In genomic region chr1:151236141-151236930, GRCm38 (mm10) we compare ENCODE assay signal across 10 mouse cellular contexts. TPM values are rescaled to one million over a fixed set of nuclear protein-coding genes. Genes with fewer than 3 reads are reported as not detected.
DNase-seq lines count a peak whose midpoint lies in the region; ATAC-seq and TF ChIP-seq lines count a peak whose summit lies in the region.
"Had no signal": no experiment of that assay in that cellular context is flagged by ENCODE, and none has a peak within 500 bp of the region (broad histone marks: within the 10 kb centered on the region; RNA-seq: fewer than 3 reads in every experiment).

No protein-coding gene starts in this region.

- no peak for ATAC-seq in forebrain, embryonic 13.5 days
- no peak for ATAC-seq in stomach, postnatal 0 days (ENCODE audit: low FRiP score, low TSS enrichment)
- no peak for ATAC-seq in midbrain, embryonic 15.5 days (replicated peaks)

- H3K36me3 ChIP-seq in forebrain, embryonic 10.5 days (replicated peaks), result no peaks in the 10 kb centered on the region; the same call in 1 of the 2 replicates
- no peaks in the 10 kb centered on the region for H3K36me3 ChIP-seq in forebrain, embryonic 13.5 days (ENCODE audit: poor library complexity, severe bottlenecking)
- H3K36me3 ChIP-seq in stomach, postnatal 0 days (ENCODE audit: control insufficient read depth, insufficient read depth, low read length), result no peaks in the 10 kb centered on the region
- no peaks in the 10 kb centered on the region for H3K36me3 ChIP-seq in midbrain, embryonic 15.5 days (replicated peaks)
- H3K36me3 ChIP-seq: limb, embryonic 12.5 days had no signal

- DNase-seq in forebrain, embryonic 10.5 days (ENCODE audit: extremely low spot score, low spot score), result no peak
- peak; percentile 47 for DNase-seq in CD4-positive helper T cell, adult 2 months (ENCODE audit: low read depth, low spot score)
- peak; percentile 98 for DNase-seq in heart, adult 11 months
- peak; percentile 65 for DNase-seq in layer of hippocampus, adult 9-11 months
- no peak for DNase-seq in stomach, postnatal 0 days (ENCODE audit: low spot score)
- DNase-seq in kidney, adult 18-20 months, result no peak

- peaks cover 15% of the 10 kb centered on the region for H3K4me1 ChIP-seq in forebrain, embryonic 10.5 days
- no peaks in the 10 kb centered on the region for H3K4me1 ChIP-seq in forebrain, embryonic 13.5 days
- no peaks in the 10 kb centered on the region for H3K4me1 ChIP-seq in stomach, postnatal 0 days (replicated peaks; ENCODE audit: control insufficient read depth, insufficient read depth)
- no peaks in the 10 kb centered on the region for H3K4me1 ChIP-seq in midbrain, embryonic 15.5 days

- no peak overlapping the region for H3K4me3 ChIP-seq in forebrain, embryonic 10.5 days
- no peak overlapping the region for H3K4me3 ChIP-seq in forebrain, embryonic 13.5 days
- H3K4me3 ChIP-seq in stomach, postnatal 0 days (ENCODE audit: low read depth, low read length), result no peak overlapping the region
- no peak overlapping the region for H3K4me3 ChIP-seq in midbrain, embryonic 15.5 days
- H3K4me3 ChIP-seq: limb, embryonic 12.5 days had no signal

- peak overlapping the region; percentile 78 for H3K27ac ChIP-seq in forebrain, embryonic 10.5 days
- no peak overlapping the region for H3K27ac ChIP-seq in forebrain, embryonic 13.5 days
- 0 out of 2 replicates have a peak overlapping the region, but pooled peaks have one; percentile 45 for H3K27ac ChIP-seq in stomach, postnatal 0 days (replicated peaks)
- H3K27ac ChIP-seq in midbrain, embryonic 15.5 days, result no peak overlapping the region
- H3K27ac ChIP-seq: limb, embryonic 12.5 days had no signal

- 77% methylated on average over 13 of the region's 13 CpGs for WGBS in forebrain, embryonic 10.5 days
- 77% methylated on average over 13 of the region's 13 CpGs for WGBS in forebrain, embryonic 13.5 days
- 57% methylated on average over 13 of the region's 13 CpGs for WGBS in stomach, postnatal 0 days
- WGBS in midbrain, embryonic 15.5 days, result 79% methylated on average over 13 of the region's 13 CpGs

- no peaks in the 10 kb centered on the region for H3K27me3 ChIP-seq in forebrain, embryonic 10.5 days (ENCODE audit: poor library complexity, severe bottlenecking)
- H3K27me3 ChIP-seq in forebrain, embryonic 13.5 days, result no peaks in the 10 kb centered on the region
- H3K27me3 ChIP-seq in stomach, postnatal 0 days (ENCODE audit: control insufficient read depth, insufficient read depth, low read length), result no peaks in the 10 kb centered on the region
- H3K27me3 ChIP-seq in midbrain, embryonic 15.5 days (replicated peaks), result no peaks in the 10 kb centered on the region
- H3K27me3 ChIP-seq: limb, embryonic 12.5 days had no signal

- no peak overlapping the region for H3K9ac ChIP-seq in forebrain, embryonic 13.5 days
- H3K9ac ChIP-seq in stomach, postnatal 0 days (ENCODE audit: low read length), result no peak overlapping the region
- H3K9ac ChIP-seq in midbrain, embryonic 15.5 days, result no peak overlapping the region
- H3K9ac ChIP-seq: limb, embryonic 12.5 days had no signal

- no peaks in the 10 kb centered on the region for H3K9me3 ChIP-seq in forebrain, embryonic 10.5 days
- H3K9me3 ChIP-seq in forebrain, embryonic 13.5 days (replicated peaks), result 0 out of 2 replicates have a peak, but pooled peaks cover 4% of the 10 kb centered on the region
- no peaks in the 10 kb centered on the region for H3K9me3 ChIP-seq in stomach, postnatal 0 days (ENCODE audit: control insufficient read depth, low read length)
- peaks cover 8% of the 10 kb centered on the region; the same call in 1 of the 2 replicates for H3K9me3 ChIP-seq in midbrain, embryonic 15.5 days

- no peak overlapping the region for H3K4me2 ChIP-seq in forebrain, embryonic 13.5 days
- H3K4me2 ChIP-seq in stomach, postnatal 0 days (replicated peaks; ENCODE audit: low read depth), result no peak overlapping the region
- no peak overlapping the region for H3K4me2 ChIP-seq in midbrain, embryonic 15.5 days
- H3K4me2 ChIP-seq: limb, embryonic 12.5 days had no signal

- no peak for TF ChIP-seq EP300 in stomach, postnatal 0 days (optimal IDR thresholded peaks at IDR 0.05)

- TF ChIP-seq CTCF in stomach, postnatal 0 days (IDR thresholded peaks at IDR 0.05; ENCODE audit: low read depth), result no peak

RNA-seq across cellular contexts. Expression of gene Gm47996, which starts 26.4 kb away (rescaled TPM):
- not detected in 2 replicates for polyA plus RNA-seq in forebrain, embryonic 10.5 days (2016; fragmentation: Nextera tagmentation; extraction: Ambion mirVana)
- not detected in 2 replicates for polyA plus RNA-seq in forebrain, embryonic 13.5 days (2015; fragmentation: Nextera tagmentation; extraction: Ambion mirVana)
- polyA plus RNA-seq in stomach, postnatal 0 days (2015; fragmentation: Nextera tagmentation; extraction: Ambion mirVana), result not detected in 2 replicates
- not detected in 2 replicates for polyA plus RNA-seq in midbrain, embryonic 15.5 days (2015; fragmentation: Nextera tagmentation; extraction: Ambion mirVana)
- polyA plus RNA-seq: limb, embryonic 12.5 days had no signal

RNA-seq across cellular contexts. Expression of gene 3110040M04Rik, which starts 32.4 kb away (rescaled TPM):
- not detected in 2 replicates for polyA plus RNA-seq in forebrain, embryonic 10.5 days (2016; fragmentation: Nextera tagmentation; extraction: Ambion mirVana)
- polyA plus RNA-seq in forebrain, embryonic 13.5 days (2015; fragmentation: Nextera tagmentation; extraction: Ambion mirVana), result not detected in 2 replicates
- not detected in 2 replicates for polyA plus RNA-seq in stomach, postnatal 0 days (2015; fragmentation: Nextera tagmentation; extraction: Ambion mirVana)
- polyA plus RNA-seq in midbrain, embryonic 15.5 days (2015; fragmentation: Nextera tagmentation; extraction: Ambion mirVana), result not detected in 2 replicates
- polyA plus RNA-seq: limb, embryonic 12.5 days; spleen, adult 2 months had no signal

RNA-seq across cellular contexts. Expression of gene Gm47995, which starts 38.1 kb away (rescaled TPM):
- not detected in 2 replicates for polyA plus RNA-seq in forebrain, embryonic 10.5 days (2016; fragmentation: Nextera tagmentation; extraction: Ambion mirVana)
- polyA plus RNA-seq in forebrain, embryonic 13.5 days (2015; fragmentation: Nextera tagmentation; extraction: Ambion mirVana), result not detected in 2 replicates
- polyA plus RNA-seq in stomach, postnatal 0 days (2015; fragmentation: Nextera tagmentation; extraction: Ambion mirVana), result not detected in 2 replicates
- polyA plus RNA-seq in midbrain, embryonic 15.5 days (2015; fragmentation: Nextera tagmentation; extraction: Ambion mirVana), result not detected in 2 replicates
- polyA plus RNA-seq: limb, embryonic 12.5 days had no signal

RNA-seq across cellular contexts. Expression of gene Gm8947, which starts 44.2 kb away (rescaled TPM):
- 0.14 and 0.42 TPM in 2 replicates for polyA plus RNA-seq in forebrain, embryonic 10.5 days (2016; fragmentation: Nextera tagmentation; extraction: Ambion mirVana)
- polyA plus RNA-seq in forebrain, embryonic 13.5 days (2015; fragmentation: Nextera tagmentation; extraction: Ambion mirVana), result not detected in 2 replicates
- 0.05 TPM in 1 of 2 replicates, not detected in the other for polyA plus RNA-seq in stomach, postnatal 0 days (2015; fragmentation: Nextera tagmentation; extraction: Ambion mirVana)
- not detected in 2 replicates for polyA plus RNA-seq in midbrain, embryonic 15.5 days (2015; fragmentation: Nextera tagmentation; extraction: Ambion mirVana)
- polyA plus RNA-seq: limb, embryonic 12.5 days had no signal

RNA-seq across cellular contexts. Expression of gene Gm47985, which starts 54.0 kb away (rescaled TPM):
- polyA plus RNA-seq in forebrain, embryonic 10.5 days (2016; fragmentation: Nextera tagmentation; extraction: Ambion mirVana), result 0.27 and 0.41 TPM in 2 replicates
- polyA plus RNA-seq in forebrain, embryonic 13.5 days (2015; fragmentation: Nextera tagmentation; extraction: Ambion mirVana), result 0.14 and 0.25 TPM in 2 replicates
- not detected in 2 replicates for polyA plus RNA-seq in stomach, postnatal 0 days (2015; fragmentation: Nextera tagmentation; extraction: Ambion mirVana)
- not detected in 2 replicates for polyA plus RNA-seq in midbrain, embryonic 15.5 days (2015; fragmentation: Nextera tagmentation; extraction: Ambion mirVana)

Comparison
In these comparisons a context has a peak if more than half of its experiments do, and no peak if none do; other contexts are left out.
1. H3K27ac ChIP-seq: peak in forebrain, embryonic 10.5 days (single experiment) and stomach, postnatal 0 days (single experiment); none in forebrain, embryonic 13.5 days (single experiment) and midbrain, embryonic 15.5 days (single experiment).
2. DNase-seq: peak in CD4-positive helper T cell, adult 2 months (single experiment), heart, adult 11 months (single experiment) and layer of hippocampus, adult 9-11 months (single experiment); none in forebrain, embryonic 10.5 days (single experiment), stomach, postnatal 0 days (single experiment) and kidney, adult 18-20 months (single experiment).